19 mouse cellular contexts compared by ENCODE assay signal in genomic region chr11:59329616-59330015, GRCm38 (mm10). TPM values are rescaled to one million over a fixed set of nuclear protein-coding genes. Genes with fewer than 3 reads are reported as not detected.
DNase-seq lines count a peak whose midpoint lies in the region; ATAC-seq and TF ChIP-seq lines count a peak whose summit lies in the region.
"Had no signal": no experiment of that assay in that cellular context is flagged by ENCODE, and none has a peak within 500 bp of the region (broad histone marks: within the 10 kb centered on the region; RNA-seq: fewer than 3 reads in every experiment).

No protein-coding gene starts in this region.

- H3K27ac ChIP-seq in forebrain, embryonic 14.5 days (ENCODE audit: low read depth, low read length): peak overlapping the region; percentile 11; the same call in 1 of the 2 replicates
- no peak overlapping the region for H3K27ac ChIP-seq in limb, embryonic 14.5 days (replicated peaks; ENCODE audit: low read depth, low read length)
- H3K27ac ChIP-seq: limb, embryonic 13.5 days; neural tube, embryonic 15.5 days had no signal

- H3K27me3 ChIP-seq in forebrain, embryonic 14.5 days (replicated peaks; ENCODE audit: control insufficient read depth, insufficient read depth, low read length): no peaks in the 10 kb centered on the region
- H3K27me3 ChIP-seq in limb, embryonic 14.5 days (ENCODE audit: control insufficient read depth, insufficient read depth, low read length): no peaks in the 10 kb centered on the region
- H3K27me3 ChIP-seq: neural tube, embryonic 15.5 days had no signal

- no peaks in the 10 kb centered on the region for H3K9me3 ChIP-seq in forebrain, embryonic 14.5 days (replicated peaks; ENCODE audit: control insufficient read depth, low read length)
- no peaks in the 10 kb centered on the region for H3K9me3 ChIP-seq in limb, embryonic 14.5 days (ENCODE audit: control insufficient read depth, low read length)
- H3K9me3 ChIP-seq: G1E; limb, embryonic 13.5 days; neural tube, embryonic 15.5 days had no signal

- H3K4me1 ChIP-seq in forebrain, embryonic 14.5 days (ENCODE audit: control insufficient read depth, insufficient read depth, low read length): no peaks in the 10 kb centered on the region; the same call in 1 of the 2 replicates
- peaks cover 18% of the 10 kb centered on the region for H3K4me1 ChIP-seq in limb, embryonic 14.5 days (ENCODE audit: control insufficient read depth, insufficient read depth, low read length)

- no peak overlapping the region for H3K4me2 ChIP-seq in forebrain, embryonic 14.5 days (ENCODE audit: low read length)
- no peak overlapping the region for H3K4me2 ChIP-seq in limb, embryonic 14.5 days (replicated peaks; ENCODE audit: low read depth, low read length, severe bottlenecking)
- H3K4me2 ChIP-seq: limb, embryonic 13.5 days; neural tube, embryonic 15.5 days had no signal

- H3K9ac ChIP-seq in forebrain, embryonic 14.5 days (ENCODE audit: low read length): no peak overlapping the region
- H3K9ac ChIP-seq in limb, embryonic 14.5 days (ENCODE audit: low read depth, low read length, severe bottlenecking): peak overlapping the region; percentile 18; the same call in 1 of the 2 replicates
- H3K9ac ChIP-seq: limb, embryonic 13.5 days; neural tube, embryonic 15.5 days had no signal

- DNase-seq in frontal cortex, postnatal 14 days (ENCODE audit: low spot score in 2 of 2): no peak
- peak; percentile 60 for DNase-seq in brain, adult 2 months (ENCODE audit: low read depth, low spot score)
- DNase-seq in forebrain, embryonic 14.5 days (ENCODE audit: low spot score): peak; percentile 45
- DNase-seq in limb, embryonic 14.5 days (ENCODE audit: low spot score): no peak
- no peak for DNase-seq in natural killer cell, adult 2 months (ENCODE audit: low spot score in 2 of 2)
- no peak for DNase-seq in layer of hippocampus, adult 9-11 months
- DNase-seq in neural tube, embryonic 10.5 days (ENCODE audit: extremely low spot score, low spot score): no peak
- DNase-seq: adrenal gland, postnatal 36 days; cerebellum, adult 11-12 months; gastrocnemius, postnatal 25 days; lung, adult 18-20 months had no signal

- no peak overlapping the region for H3K4me3 ChIP-seq in forebrain, embryonic 14.5 days (ENCODE audit: low read depth, low read length)
- H3K4me3 ChIP-seq in limb, embryonic 14.5 days (replicated peaks; ENCODE audit: low read length): no peak overlapping the region
- H3K4me3 ChIP-seq: limb, embryonic 13.5 days; neural tube, embryonic 15.5 days had no signal

- WGBS in forebrain, embryonic 14.5 days: 4% methylated on average over 6 of the region's 6 CpGs
- 13% methylated on average over 6 of the region's 6 CpGs for WGBS in limb, embryonic 14.5 days

- no peaks in the 10 kb centered on the region for H3K36me3 ChIP-seq in forebrain, embryonic 14.5 days (ENCODE audit: control insufficient read depth, insufficient read depth, low read length)
- peaks cover 19% of the 10 kb centered on the region for H3K36me3 ChIP-seq in limb, embryonic 14.5 days (ENCODE audit: control insufficient read depth, insufficient read depth, low read length)
- H3K36me3 ChIP-seq: G1E; neural tube, embryonic 15.5 days had no signal

- peak; percentile 56 for ATAC-seq in frontal cortex, adult (ENCODE audit: low TSS enrichment)
- peak; percentile 29; the same call in 1 of the 2 replicates for ATAC-seq in forebrain, embryonic 14.5 days
- ATAC-seq in limb, embryonic 14.5 days (ENCODE audit: low FRiP score, low read depth): no peak
- ATAC-seq: intestine, postnatal 0 days had no signal

- TF ChIP-seq POLR2A in limb, embryonic 14.5 days (IDR thresholded peaks at IDR 0.05; ENCODE audit: borderline replicate concordance, extremely low read depth, insufficient read depth, insufficient read length): no peak

RNA-seq across cellular contexts. Expression of gene Wnt9a, which starts 22.9 kb away (rescaled TPM):
- polyA plus RNA-seq in forebrain, embryonic 14.5 days (2014; fragmentation: Nextera tagmentation; extraction: Ambion mirVana): 1.4 and 1.6 TPM in 2 replicates
- polyA plus RNA-seq in limb, embryonic 14.5 days (2012; rRNA removed): 11.8 and 15.0 TPM in 2 replicates
- 6.2 and 6.8 TPM in 2 replicates for polyA plus RNA-seq in limb, embryonic 14.5 days (2014; fragmentation: Nextera tagmentation; extraction: Ambion mirVana)
- polyA plus RNA-seq: G1E had no signal

RNA-seq across cellular contexts. Expression of gene Wnt3a, which starts 39.1 kb away (rescaled TPM):
- 0.61 and 1.1 TPM in 2 replicates for polyA plus RNA-seq in forebrain, embryonic 14.5 days (2014; fragmentation: Nextera tagmentation; extraction: Ambion mirVana)
- 1.2 TPM in 2 replicates for polyA plus RNA-seq in limb, embryonic 14.5 days (2012; rRNA removed)
- 1.3 and 1.7 TPM in 2 replicates for polyA plus RNA-seq in limb, embryonic 14.5 days (2014; fragmentation: Nextera tagmentation; extraction: Ambion mirVana)
- polyA plus RNA-seq: C2C12; cortical plate, adult 2 months; G1E; heart, embryonic 16.5 days; intestine, postnatal 0 days had no signal

RNA-seq across cellular contexts. Expression of gene Prss38, which starts 45.8 kb away (rescaled TPM):
- not detected in 2 replicates for polyA plus RNA-seq in forebrain, embryonic 14.5 days (2014; fragmentation: Nextera tagmentation; extraction: Ambion mirVana)
- polyA plus RNA-seq in limb, embryonic 14.5 days (2012; rRNA removed): 0.13 and 0.33 TPM in 2 replicates
- not detected in 2 replicates for polyA plus RNA-seq in limb, embryonic 14.5 days (2014; fragmentation: Nextera tagmentation; extraction: Ambion mirVana)
- polyA plus RNA-seq: C2C12; G1E; heart, embryonic 16.5 days; intestine, postnatal 0 days; neural tube, embryonic 15.5 days had no signal

Comparison
In these comparisons a context has a peak if more than half of its experiments do, and no peak if none do; other contexts are left out.
1. DNase-seq: peak in brain, adult 2 months (single experiment) and forebrain, embryonic 14.5 days (single experiment); none in frontal cortex, postnatal 14 days (0 of 2), limb, embryonic 14.5 days (single experiment), natural killer cell, adult 2 months (0 of 2), layer of hippocampus, adult 9-11 months (single experiment) and neural tube, embryonic 10.5 days (single experiment).